Mouse (Mus musculus) adrenal gland, adult 10 weeks (tissue): ENCODE measurements around the gene Tap2. TPM values are rescaled to one million over a fixed set of nuclear protein-coding genes. Genes with fewer than 3 reads are reported as not detected.

ENCODE experiments used
- polyA plus RNA-seq: library from polyadenylated mRNA; stranded (reverse); fragments of 350-450 nt; fragmentation: Illumina TruSeq; extraction: RNeasy Lipid Tissue Mini Kit (QIAGEN cat#74804); gene quantifications from one replicate; pipeline ENCODE4 v1.2.3, GENCODE M21; 2014; ENCODE audit warnings: low read depth, low replicate concordance

Tap2 gene
- polyA plus RNA-seq, result 0.64 TPM

DNA sequence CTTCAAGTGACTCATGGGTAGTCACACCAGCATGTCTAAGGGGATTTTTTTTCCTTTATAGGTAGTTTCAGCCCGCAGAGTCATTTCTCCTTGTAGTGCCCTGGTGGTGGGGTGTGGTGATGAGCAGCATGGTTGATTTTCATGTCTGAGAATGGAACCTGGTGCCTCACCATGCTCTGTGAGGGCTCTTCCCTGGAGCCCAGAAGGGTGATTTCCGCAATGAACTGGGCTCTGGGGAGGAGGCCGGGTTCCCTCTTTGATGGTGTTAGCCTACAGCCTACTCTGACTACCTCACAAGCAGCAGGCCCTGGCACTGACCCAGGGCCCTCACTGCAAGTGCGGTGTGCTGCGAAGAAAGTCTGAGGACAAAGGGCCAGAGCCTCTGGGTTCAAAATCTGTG is at the start of gene Tap2:
Gene Tap2 (plus strand): TSS at position 84 of the 400 bp plus-strand sequence.

DNA sequence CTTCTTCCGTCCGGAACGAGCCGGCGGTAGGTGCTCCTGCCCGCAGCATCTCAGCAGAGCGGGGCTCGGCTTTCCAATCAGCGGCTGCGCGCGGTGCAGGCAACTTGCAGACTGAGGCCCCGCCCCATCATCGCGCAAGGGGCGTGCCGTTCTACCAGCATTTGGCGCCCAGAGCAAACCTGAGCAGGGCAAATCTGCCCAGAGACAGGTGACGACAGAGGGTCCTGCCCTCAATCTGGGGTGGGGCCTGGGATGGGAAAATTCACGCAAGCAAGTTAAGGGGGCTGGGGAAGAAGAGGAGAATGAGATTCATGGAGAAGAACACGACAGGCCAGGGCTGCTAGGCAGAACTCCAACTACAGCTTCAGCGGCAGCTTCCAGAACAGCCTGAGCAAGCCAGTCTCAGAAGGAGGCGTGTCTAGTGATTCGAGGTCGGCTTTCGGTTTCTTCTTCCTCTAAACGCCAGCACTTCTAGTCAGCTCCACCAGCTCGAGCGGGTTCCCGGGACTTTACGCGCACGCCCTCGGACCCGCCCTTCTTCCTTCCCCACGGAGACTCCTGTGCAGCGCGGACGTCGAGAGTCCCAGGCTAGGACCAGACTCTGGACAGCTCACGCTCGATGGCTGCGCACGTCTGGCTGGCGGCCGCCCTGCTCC is 15.9 kb upstream of the Tap2 start, which contains the start of the genes Tap1 and Psmb9:
Gene Tap1 (plus strand): TSS at position 293 of the 656 bp plus-strand sequence.
Gene Psmb9 (minus strand): TSS at position 504 of the 656 bp plus-strand sequence.

DNA sequence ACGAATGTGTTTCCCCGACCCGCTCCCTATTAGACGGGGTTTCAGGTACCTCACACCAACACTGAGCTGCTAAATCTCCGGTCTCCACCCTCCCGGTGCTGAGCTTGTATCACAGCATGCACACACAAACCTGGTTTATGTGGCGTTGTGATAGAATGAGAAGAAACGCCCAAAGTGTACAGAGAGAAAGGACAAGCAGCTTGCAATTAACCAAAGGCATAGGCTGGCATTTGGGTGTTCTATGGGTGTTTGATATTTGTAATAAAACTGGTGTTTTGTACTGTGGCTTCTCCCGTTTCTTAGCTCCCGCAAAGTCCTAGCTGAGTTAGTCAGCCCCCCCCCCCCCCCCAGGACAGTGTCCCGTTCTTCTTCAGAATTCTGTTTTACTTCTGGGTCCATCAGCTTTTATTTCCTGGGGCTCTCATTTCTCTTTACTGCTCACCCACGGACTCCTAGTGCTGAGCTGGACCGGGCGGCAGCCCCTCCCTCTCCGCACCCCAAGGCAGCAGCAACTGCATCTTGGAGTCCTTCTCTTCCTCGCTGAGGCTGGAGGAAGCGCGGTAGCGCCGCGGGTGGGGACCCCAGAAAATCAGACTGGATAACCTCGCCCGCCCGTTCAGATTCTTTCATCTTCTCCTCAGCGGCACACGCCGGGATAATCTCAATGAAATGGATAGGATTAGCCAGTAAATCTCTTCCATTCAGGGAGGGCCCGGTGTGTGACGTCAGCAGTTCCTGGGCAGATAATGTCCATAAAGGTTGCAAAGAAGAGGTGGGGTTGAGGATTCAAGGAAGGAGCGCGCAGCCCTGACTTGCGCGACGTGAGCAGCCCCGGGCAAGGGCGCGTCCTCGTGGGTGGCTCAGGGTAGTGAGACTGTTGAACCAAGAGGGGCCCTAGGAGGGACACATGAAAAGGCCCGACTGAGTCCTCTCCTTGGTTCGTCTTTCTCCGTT is 6.1 kb upstream of the Tap2 start, which contains the start of gene Psmb8:
Gene Psmb8 (plus strand): TSS at position 781 of the 954 bp plus-strand sequence.

DNA sequence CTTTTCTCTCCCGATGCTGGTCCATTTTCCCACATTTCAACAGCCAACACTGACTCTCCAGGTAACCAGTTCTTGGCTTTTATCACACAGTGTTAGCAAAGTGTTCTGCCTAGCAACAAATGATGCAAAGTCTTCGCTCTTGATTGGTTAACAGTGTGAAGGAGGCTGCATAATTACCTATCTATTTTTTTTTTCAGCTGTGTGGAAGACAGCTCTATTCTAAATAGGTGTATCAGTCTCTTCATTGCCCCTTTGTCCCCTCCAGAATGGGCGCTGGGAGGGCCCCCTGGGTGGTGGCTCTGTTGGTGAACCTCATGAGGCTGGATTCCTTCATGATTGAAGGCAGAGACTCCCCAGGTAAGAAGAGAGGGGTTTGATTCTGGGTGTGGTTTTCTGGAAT is 35.4 kb downstream of the Tap2 start, which contains the start of gene H2-Ob:
Gene H2-Ob (plus strand): TSS at position 198 of the 400 bp plus-strand sequence.

DNA sequence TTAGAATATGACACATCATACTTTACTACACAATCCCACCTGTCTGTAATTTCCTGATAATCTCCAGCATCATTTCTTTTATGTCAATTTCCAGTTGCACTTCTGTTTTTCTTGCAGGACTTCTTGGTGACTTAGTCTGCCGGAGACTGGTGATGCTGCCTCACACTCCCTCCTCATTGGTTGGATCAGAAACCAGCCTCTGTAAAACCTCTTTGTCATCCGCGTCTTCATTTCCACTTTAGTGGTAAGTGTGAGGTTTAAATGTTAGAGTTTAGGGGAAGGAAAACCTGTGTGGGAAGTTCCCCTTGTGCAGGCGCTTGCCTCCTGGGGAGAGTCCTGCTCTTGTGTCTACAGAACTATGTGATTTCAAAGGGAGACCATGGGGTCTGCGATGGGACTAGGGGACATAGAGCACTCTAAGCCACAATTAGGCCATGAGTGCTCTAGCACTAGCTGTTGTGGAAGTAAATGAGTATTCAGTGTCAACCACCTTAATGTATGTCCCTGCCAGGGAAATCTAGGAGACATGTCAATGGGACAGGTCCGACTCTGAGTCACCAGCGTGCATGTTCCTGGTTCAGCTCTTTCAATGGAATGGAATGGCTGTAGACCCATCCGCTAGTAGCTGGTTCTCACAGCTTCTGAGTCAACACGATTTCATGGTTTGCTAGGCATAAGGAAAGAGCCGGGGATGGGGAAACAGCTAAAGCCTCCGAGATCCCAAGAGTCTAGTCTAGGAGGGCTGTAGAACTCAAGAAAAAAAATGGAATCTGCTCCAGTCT is 54.5 kb downstream of the Tap2 start, which contains the start of gene H2-Ab1:
Gene H2-Ab1 (plus strand): TSS at position 96 of the 782 bp plus-strand sequence.

Other genes with a start within 250 kb of the Tap2 start
- 6.1 TPM for gene Vps52, start 247.7 kb upstream of the Tap2 start, polyA plus RNA-seq
- 17.8 TPM for gene Rps18, start 247.5 kb upstream of the Tap2 start, polyA plus RNA-seq
- gene H2-K1, start 203.2 kb upstream of the Tap2 start, polyA plus RNA-seq, result 201 TPM
- gene Ring1, start 178.8 kb upstream of the Tap2 start, polyA plus RNA-seq, result 1.9 TPM
- gene H2-Ke6, start 175.5 kb upstream of the Tap2 start, polyA plus RNA-seq, result 6.8 TPM
- 0.82 TPM for gene Slc39a7, start 171.8 kb upstream of the Tap2 start, polyA plus RNA-seq
- gene Rxrb, start 171.7 kb upstream of the Tap2 start, polyA plus RNA-seq, result 0.99 TPM
- gene Col11a2, start 164.1 kb upstream of the Tap2 start, polyA plus RNA-seq, result not detected
- not detected for gene H2-Oa, start 111.2 kb upstream of the Tap2 start, polyA plus RNA-seq
- not detected for gene H2-DMa, start 84.0 kb upstream of the Tap2 start, polyA plus RNA-seq
- 272 TPM for gene Brd2, start 80.9 kb upstream of the Tap2 start, polyA plus RNA-seq
- not detected for gene H2-DMb2, start 60.2 kb upstream of the Tap2 start, polyA plus RNA-seq
- gene H2-DMb1, start 50.5 kb upstream of the Tap2 start, polyA plus RNA-seq, result 2.0 TPM
- gene Tap1, start 16.0 kb upstream of the Tap2 start, polyA plus RNA-seq, result 2.2 TPM
- gene Psmb9, start 15.8 kb upstream of the Tap2 start, polyA plus RNA-seq, result 2.9 TPM
- 1.2 TPM for gene Psmb8, start 5.8 kb upstream of the Tap2 start, polyA plus RNA-seq
- gene H2-Ob, start 35.4 kb downstream of the Tap2 start, polyA plus RNA-seq, result 1.1 TPM
- gene H2-Ab1, start 54.2 kb downstream of the Tap2 start, polyA plus RNA-seq, result 26.2 TPM
- 42.5 TPM for gene H2-Aa, start 84.3 kb downstream of the Tap2 start, polyA plus RNA-seq
- gene H2-Eb1, start 102.3 kb downstream of the Tap2 start, polyA plus RNA-seq, result 2.9 TPM
- not detected for gene H2-Eb2, start 122.1 kb downstream of the Tap2 start, polyA plus RNA-seq
- not detected for gene Btnl2, start 151.3 kb downstream of the Tap2 start, polyA plus RNA-seq
- gene Btnl1, start 173.6 kb downstream of the Tap2 start, polyA plus RNA-seq, result not detected
- 3.4 TPM for gene BC051142, start 195.3 kb downstream of the Tap2 start, polyA plus RNA-seq